Mouse (Mus musculus): ENCODE measurements around the gene Map3k21.

GRCm38 (mm10) chr8:125971336-125971735, 61.1 kb downstream of the Map3k21 start:
- TF ChIP-seq POLR2A (IDR thresholded peaks at IDR 0.05; ENCODE audit: borderline replicate concordance, extremely low read depth, insufficient read depth, insufficient read length, poor library complexity, severe bottlenecking): no peak
- TF ChIP-seq CTCF (IDR thresholded peaks at IDR 0.05; ENCODE audit: borderline replicate concordance, extremely low read depth, insufficient read depth, insufficient read length): no peak

Data from brain, embryonic 14.5 days (tissue).